Mouse (Mus musculus): Measurements from ENCODE around the gene Ankrd9.

The Ankrd9 gene

GRCm38 (mm10) chr12:110954351-110954991 lies 24.4 kb downstream of the Ankrd9 start:
- no peak for DNase-seq

GRCm38 (mm10) chr12:110953900-110954299 lies 24.9 kb downstream of the Ankrd9 start:
- DNase-seq = no peak

- DNase-seq = no peak
Observed at GRCm38 (mm10) chr12:110953443-110953842, 25.4 kb downstream of the Ankrd9 start.

GRCm38 (mm10) chr12:110952628-110953385 lies 26.0 kb downstream of the Ankrd9 start:
- no peak for DNase-seq

- DNase-seq = no peak
Observed at GRCm38 (mm10) chr12:110951236-110951635, 27.6 kb downstream of the Ankrd9 start.

- DNase-seq = no peak
Observed at GRCm38 (mm10) chr12:110950151-110950550, 28.7 kb downstream of the Ankrd9 start.

- no peak for DNase-seq
Observed at GRCm38 (mm10) chr12:110949410-110949809, 29.4 kb downstream of the Ankrd9 start.

- DNase-seq = no peak
Observed at GRCm38 (mm10) chr12:110948910-110949201, 30.0 kb downstream of the Ankrd9 start.

GRCm38 (mm10) chr12:110948082-110948909 lies 30.5 kb downstream of the Ankrd9 start:
- DNase-seq = no peak

GRCm38 (mm10) chr12:110946216-110946615 lies 32.6 kb downstream of the Ankrd9 start:
- no peak for DNase-seq

- no peak for DNase-seq
Observed at GRCm38 (mm10) chr12:110940869-110941268, 38.0 kb downstream of the Ankrd9 start.

- DNase-seq = no peak
Observed at GRCm38 (mm10) chr12:110939385-110939784, 39.5 kb downstream of the Ankrd9 start.

- no peak for DNase-seq
Observed at GRCm38 (mm10) chr12:110937496-110937895, 41.3 kb downstream of the Ankrd9 start.

GRCm38 (mm10) chr12:110935983-110936620 lies 42.7 kb downstream of the Ankrd9 start:
- peak; percentile 21 to 26 for DNase-seq

GRCm38 (mm10) chr12:110932820-110933219 lies 46.0 kb downstream of the Ankrd9 start:
- DNase-seq = no peak

All from thymus, adult 18-20 months (tissue).